Mouse (Mus musculus): Measurements from ENCODE around the gene Rapgef4.

- TF ChIP-seq POLR2A (IDR thresholded peaks at IDR 0.05; ENCODE audit: borderline replicate concordance, extremely low read depth, insufficient read depth, insufficient read length, poor library complexity, severe bottlenecking) (no peak), CTCF (IDR thresholded peaks at IDR 0.05; ENCODE audit: borderline replicate concordance, extremely low read depth, insufficient read depth, insufficient read length) (no peak)
Measured at GRCm38 (mm10) chr2:72246376-72246775, 265.3 kb downstream of the Rapgef4 start.

Measured in brain, embryonic 14.5 days (tissue).